Mouse (Mus musculus) forebrain, embryonic 10.5 days (tissue): ENCODE data around the gene Trp53. TPM values are rescaled to one million over a fixed set of nuclear protein-coding genes. Genes with fewer than 3 reads are reported as not detected.

Experiments
- DNase-seq: peaks from one replicate; pipeline ENCODE4 v3.0.0-alpha.2; 2017; ENCODE audit warnings: low spot score; ENCODE audit errors: extremely low spot score
- H3K27ac ChIP-seq: fragments of 300-500 bp; sonication (generic); 2 replicates; pipeline ENCODE4 v1.5.1; 2016; ENCODE audit warnings: mild to moderate bottlenecking
- H3K27me3 ChIP-seq: fragments of 300-500 bp; sonication (generic); 2 replicates; pipeline ENCODE4 v1.6.1; 2016; ENCODE audit warnings: mild to moderate bottlenecking; ENCODE audit not compliant: poor library complexity, severe bottlenecking
- H3K36me3 ChIP-seq: fragments of 300-500 bp; sonication (generic); replicated peaks from 2 replicates; pipeline ENCODE4 v1.6.1; 2016; ENCODE audit warnings: mild to moderate bottlenecking, moderate library complexity
- H3K4me1 ChIP-seq: fragments of 300-500 bp; sonication (generic); 2 replicates; pipeline ENCODE4 v1.6.1; 2016
- H3K4me3 ChIP-seq: fragments of 300-500 bp; sonication (generic); 2 replicates; pipeline ENCODE4 v1.5.1; 2016; ENCODE audit warnings: mild to moderate bottlenecking, moderate library complexity
- H3K9me3 ChIP-seq: fragments of 300-500 bp; sonication (generic); 2 replicates; pipeline ENCODE4 v1.6.1; 2016; ENCODE audit warnings: mild to moderate bottlenecking, moderate library complexity
- WGBS: fragments of 180-500 bp; shearing (Covaris S2); methylation state at CpG from one replicate; pipeline ENCODE4 v1.1.7; 2016; 5-methylcytosine and 5-hydroxymethylcytosine counted together
- polyA plus RNA-seq: library from polyadenylated mRNA; unstranded; fragments of >200 nt; fragmentation: Nextera tagmentation; extraction: Ambion mirVana; gene quantifications from 2 replicates; pipeline ENCODE4 v1.2.1, GENCODE M21; 2016

Trp53 gene
- polyA plus RNA-seq, 1 experiment from 2014 or later = 192 TPM

DNA sequence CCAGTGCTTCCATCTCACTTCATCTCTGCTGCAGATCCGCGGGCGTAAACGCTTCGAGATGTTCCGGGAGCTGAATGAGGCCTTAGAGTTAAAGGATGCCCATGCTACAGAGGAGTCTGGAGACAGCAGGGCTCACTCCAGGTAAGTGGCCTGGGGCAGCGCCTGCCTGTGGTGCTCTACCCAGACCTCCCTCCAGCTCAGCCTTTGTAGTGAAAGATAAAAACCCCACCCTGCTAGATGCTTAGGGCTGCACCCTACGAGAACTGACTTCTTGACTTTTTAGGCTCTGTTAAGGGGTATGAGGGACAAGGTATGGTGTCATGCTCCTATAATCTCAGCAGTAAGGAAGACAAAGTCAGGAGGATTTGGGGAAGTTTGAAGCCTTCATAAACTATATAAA, 10.5 kb downstream of the Trp53 start:
- H3K4me3 ChIP-seq = no peak overlapping the region
- H3K27ac ChIP-seq = no peak overlapping the region
- WGBS = 94% methylated on average over 8 of the region's 8 CpGs
- no peak for DNase-seq
- H3K4me1 ChIP-seq = peaks cover 4% of the 10 kb centered on the region; the same call in 1 of the 2 replicates
- no peaks in the 10 kb centered on the region for H3K9me3 ChIP-seq
- no peaks in the 10 kb centered on the region for H3K27me3 ChIP-seq
- peaks cover 92% of the 10 kb centered on the region for H3K36me3 ChIP-seq

DNA sequence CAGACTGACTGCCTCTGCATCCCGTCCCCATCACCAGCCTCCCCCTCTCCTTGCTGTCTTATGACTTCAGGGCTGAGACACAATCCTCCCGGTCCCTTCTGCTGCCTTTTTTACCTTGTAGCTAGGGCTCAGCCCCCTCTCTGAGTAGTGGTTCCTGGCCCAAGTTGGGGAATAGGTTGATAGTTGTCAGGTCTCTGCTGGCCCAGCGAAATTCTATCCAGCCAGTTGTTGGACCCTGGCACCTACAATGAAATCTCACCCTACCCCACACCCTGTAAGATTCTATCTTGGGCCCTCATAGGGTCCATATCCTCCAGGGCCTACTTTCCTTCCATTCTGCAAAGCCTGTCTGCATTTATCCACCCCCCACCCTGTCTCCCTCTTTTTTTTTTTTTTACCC, 11.3 kb downstream of the Trp53 start:
- Histone ChIP-seq H3K4me1 (peaks cover 4% of the 10 kb centered on the region; the same call in 1 of the 2 replicates), H3K4me3 (no peak overlapping the region), H3K27me3 (no peaks in the 10 kb centered on the region), H3K36me3 (peaks cover 89% of the 10 kb centered on the region), H3K9me3 (no peaks in the 10 kb centered on the region), H3K27ac (no peak overlapping the region)
- 87% methylated on average over 3 of the region's 3 CpGs for WGBS
- DNase-seq = no peak

DNA sequence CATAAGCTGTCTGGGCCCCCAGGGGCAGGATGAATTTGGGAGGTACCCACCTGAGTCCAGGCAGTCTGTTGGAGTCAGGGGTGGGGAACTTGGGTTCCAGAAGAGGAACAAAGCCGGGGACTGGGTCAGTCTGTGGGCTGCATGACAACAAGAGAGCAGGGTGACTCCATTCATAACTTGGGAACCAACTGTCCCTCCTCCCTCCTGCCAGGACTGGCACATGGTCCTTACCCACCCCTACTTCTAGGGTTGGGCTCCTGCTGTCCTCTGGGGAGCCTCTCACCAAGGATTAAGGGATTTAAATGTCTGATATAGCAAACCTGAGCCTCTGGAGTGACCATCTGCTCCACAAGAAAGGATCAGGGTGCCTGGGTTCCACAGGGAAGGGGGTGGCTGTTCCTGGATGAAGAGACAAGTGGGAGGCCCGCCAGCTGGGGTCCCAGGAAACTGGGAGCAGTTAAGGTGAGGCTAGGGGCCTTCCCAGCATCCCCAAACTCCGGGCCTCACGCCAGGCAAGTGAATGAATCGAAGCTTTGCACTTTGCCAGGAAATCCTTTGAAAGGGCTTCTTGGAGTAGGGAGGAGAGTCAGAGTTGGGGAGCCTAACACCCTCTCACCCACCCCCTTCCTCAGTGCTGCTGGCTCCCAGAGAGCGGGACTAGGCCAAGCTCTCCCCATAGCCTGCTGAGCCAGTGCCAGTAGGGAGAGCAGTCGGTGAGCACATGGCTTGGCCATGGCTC, 11.9 kb downstream of the Trp53 start:
- Histone ChIP-seq H3K9me3 (no peaks in the 10 kb centered on the region), H3K27ac (no peak overlapping the region), H3K4me3 (no peak overlapping the region), H3K4me1 (peaks cover 4% of the 10 kb centered on the region; the same call in 1 of the 2 replicates), H3K36me3 (peaks cover 83% of the 10 kb centered on the region), H3K27me3 (no peaks in the 10 kb centered on the region)
- no peak for DNase-seq
- 83% methylated on average over 7 of the region's 7 CpGs for WGBS

DNA sequence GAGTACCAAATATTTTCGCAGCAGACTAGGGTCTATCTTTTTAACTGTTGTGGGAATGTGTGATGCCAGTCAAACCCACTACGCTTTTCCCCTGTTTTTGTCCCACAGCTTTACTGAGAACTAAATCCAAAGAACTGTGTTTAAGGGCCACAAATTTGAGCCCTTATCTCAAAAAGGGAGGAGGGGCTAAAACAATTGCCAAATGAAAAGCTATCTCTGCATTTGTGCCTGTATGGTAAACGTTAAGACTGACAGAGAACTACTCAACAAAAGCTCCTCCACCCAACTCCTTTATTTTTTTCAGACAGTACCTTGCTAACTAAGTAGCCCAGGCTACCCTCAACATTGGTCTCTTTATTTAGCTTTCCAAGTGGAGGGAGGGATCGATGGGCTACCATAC, 12.6 kb downstream of the Trp53 start:
- Histone ChIP-seq H3K36me3 (peaks cover 76% of the 10 kb centered on the region), H3K4me1 (peaks cover 4% of the 10 kb centered on the region; the same call in 1 of the 2 replicates), H3K27me3 (no peaks in the 10 kb centered on the region), H3K4me3 (no peak overlapping the region), H3K9me3 (no peaks in the 10 kb centered on the region), H3K27ac (no peak overlapping the region)
- DNase-seq = no peak
- WGBS = 91% methylated on average over 4 of the region's 4 CpGs

DNA sequence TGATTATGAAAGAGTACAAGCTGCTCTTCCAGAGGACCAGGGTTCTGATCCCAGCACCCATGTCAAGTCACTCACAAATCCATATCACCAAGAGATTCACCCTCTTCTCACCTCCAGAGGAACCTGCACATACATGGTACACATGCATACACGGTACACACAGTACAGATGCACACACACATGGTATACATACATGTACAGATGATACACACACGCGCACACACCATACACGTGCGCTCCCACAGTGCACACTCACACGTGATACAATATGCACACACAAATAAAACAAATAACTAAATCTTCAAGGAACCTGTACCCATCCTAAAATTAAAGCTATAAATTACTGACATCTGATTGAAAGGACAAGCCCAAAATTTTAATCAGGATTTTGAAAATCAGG, 14.7 kb downstream of the Trp53 start:
- Histone ChIP-seq H3K36me3 (peaks cover 55% of the 10 kb centered on the region), H3K27me3 (no peaks in the 10 kb centered on the region), H3K27ac (no peak overlapping the region), H3K4me3 (no peak overlapping the region), H3K9me3 (no peaks in the 10 kb centered on the region), H3K4me1 (peaks cover 12% of the 10 kb centered on the region)
- DNase-seq = no peak
- 96% methylated on average over 6 of the region's 6 CpGs for WGBS

DNA sequence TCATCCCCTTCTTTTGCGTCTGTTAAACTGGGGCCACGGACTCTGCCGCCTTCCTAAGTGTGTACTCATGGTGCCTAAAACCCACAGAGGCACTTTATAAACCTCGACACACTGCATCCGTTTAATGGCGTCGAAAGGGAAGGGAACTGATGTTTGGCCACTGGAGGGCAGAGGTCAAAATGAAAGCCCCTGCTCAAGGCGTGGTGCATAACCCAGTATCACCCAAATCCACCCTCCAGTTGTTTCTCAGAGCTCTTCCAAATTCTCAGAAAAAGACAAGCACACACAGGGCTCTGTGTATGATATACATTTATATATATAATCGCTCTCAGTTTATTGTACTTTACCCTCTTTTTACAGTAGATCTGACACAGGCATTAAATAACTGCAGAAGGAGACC, 19.3 kb downstream of the Trp53 start:
- peak overlapping the region; percentile 72 for H3K27ac ChIP-seq
- no peaks in the 10 kb centered on the region for H3K9me3 ChIP-seq
- H3K4me3 ChIP-seq = peak overlapping the region; percentile 31
- DNase-seq = no peak
- WGBS = 10% methylated on average over 9 of the region's 9 CpGs
- peaks cover 26% of the 10 kb centered on the region for H3K27me3 ChIP-seq
- peaks cover 32% of the 10 kb centered on the region for H3K4me1 ChIP-seq
- H3K36me3 ChIP-seq = peaks cover 12% of the 10 kb centered on the region

DNA sequence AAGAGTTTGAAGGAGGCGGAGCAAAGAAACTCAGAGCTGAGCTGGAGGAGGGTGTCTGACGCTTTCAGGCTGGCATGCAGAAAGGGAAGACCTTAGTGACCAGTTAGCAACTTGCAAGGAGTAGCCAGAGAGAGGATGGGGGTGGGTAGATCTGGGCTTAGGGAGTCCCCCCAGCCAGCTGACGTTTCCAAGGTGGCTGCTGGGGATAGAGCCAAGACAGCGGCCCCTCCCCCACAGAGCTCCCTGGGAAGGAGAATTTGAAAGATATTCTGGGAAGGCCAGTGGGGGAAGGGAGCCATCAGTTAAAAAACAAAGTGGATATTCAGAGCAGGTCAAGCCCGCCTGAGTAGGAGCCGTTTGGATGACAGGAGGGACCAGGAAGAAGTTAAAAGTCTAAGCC, 19.9 kb downstream of the Trp53 start:
- peak; percentile 48 for DNase-seq
- Histone ChIP-seq H3K36me3 (peaks cover 7% of the 10 kb centered on the region; the same call in 1 of the 2 replicates), H3K27me3 (peaks cover 32% of the 10 kb centered on the region), H3K27ac (peak overlapping the region; percentile 72), H3K4me3 (peak overlapping the region; percentile 31; the same call in 1 of the 2 replicates), H3K9me3 (no peaks in the 10 kb centered on the region), H3K4me1 (peaks cover 38% of the 10 kb centered on the region)
- WGBS = 9% methylated on average over 6 of the region's 6 CpGs

DNA sequence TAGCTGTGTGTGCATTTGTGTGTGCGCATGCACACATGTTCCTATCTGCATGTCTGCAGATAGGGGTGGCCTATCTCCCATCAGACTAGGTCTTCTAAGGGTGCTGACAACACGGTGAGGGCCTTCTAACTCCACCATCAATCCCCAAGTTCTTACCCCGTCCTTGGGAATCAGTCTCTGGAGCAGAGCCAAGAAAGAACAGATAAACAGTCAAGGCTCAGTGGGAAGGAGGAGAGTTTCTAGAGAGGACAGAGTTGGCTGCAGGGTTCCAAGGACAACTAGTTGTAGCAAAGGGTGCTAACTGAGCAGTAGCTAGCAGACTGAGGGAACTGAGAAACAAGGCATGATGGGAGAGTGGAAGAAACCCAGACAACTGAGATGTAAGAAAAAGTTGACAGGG, 21.6 kb downstream of the Trp53 start:
- Histone ChIP-seq H3K36me3 (no peaks in the 10 kb centered on the region), H3K27ac (no peak overlapping the region), H3K27me3 (peaks cover 39% of the 10 kb centered on the region), H3K4me3 (no peak overlapping the region), H3K4me1 (peaks cover 52% of the 10 kb centered on the region), H3K9me3 (no peaks in the 10 kb centered on the region)
- no peak for DNase-seq
- WGBS = 91% methylated on average over 3 of the region's 3 CpGs

DNA sequence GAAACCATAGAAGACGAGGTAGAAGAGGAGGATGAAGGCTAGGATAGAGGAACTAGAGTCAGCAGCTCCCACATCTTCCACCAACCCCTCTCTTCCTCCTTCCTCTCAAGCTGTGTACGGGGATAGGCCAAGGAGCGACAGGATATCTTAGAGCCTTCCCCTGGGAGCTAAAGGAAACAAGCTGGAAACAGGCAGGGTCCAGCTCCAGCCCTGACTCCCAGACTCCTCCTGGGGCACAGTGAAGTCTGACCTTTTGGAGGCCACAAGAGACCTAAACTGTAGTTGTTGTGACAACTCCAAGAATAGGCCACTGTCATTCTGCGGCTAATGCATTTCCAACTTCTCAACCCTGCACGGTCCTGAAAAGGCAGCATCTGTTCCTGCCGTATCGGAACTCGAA, 23.4 kb downstream of the Trp53 start:
- Histone ChIP-seq H3K36me3 (no peaks in the 10 kb centered on the region), H3K4me1 (peaks cover 52% of the 10 kb centered on the region), H3K4me3 (0 out of 2 replicates have a peak overlapping the region, but pooled peaks have one; percentile 6), H3K9me3 (no peaks in the 10 kb centered on the region), H3K27me3 (peaks cover 44% of the 10 kb centered on the region), H3K27ac (no peak overlapping the region; the same call in 1 of the 2 replicates)
- DNase-seq = no peak
- WGBS = 83% methylated on average over 8 of the region's 8 CpGs

DNA sequence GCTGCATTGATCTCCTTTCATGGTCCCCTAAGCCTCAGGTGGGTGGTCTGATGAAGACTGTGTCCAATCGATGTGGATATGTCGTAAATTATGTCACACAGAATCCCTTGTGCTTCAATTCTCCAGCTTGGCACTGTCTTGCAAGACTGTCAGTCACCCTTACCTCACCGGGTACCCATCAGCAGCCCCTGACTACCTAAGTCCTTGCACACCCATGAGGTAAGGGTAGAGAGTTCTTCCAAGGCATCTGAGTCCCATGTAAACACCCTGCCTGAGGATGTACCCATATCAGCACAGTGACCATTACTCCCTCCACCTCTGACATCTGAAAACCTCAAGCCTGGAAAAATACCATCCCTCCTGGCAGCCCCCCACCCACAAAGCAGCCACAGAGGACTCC, 24.2 kb downstream of the Trp53 start:
- no peaks in the 10 kb centered on the region for H3K9me3 ChIP-seq
- no peaks in the 10 kb centered on the region for H3K36me3 ChIP-seq
- DNase-seq = no peak
- peaks cover 45% of the 10 kb centered on the region for H3K27me3 ChIP-seq
- peaks cover 49% of the 10 kb centered on the region for H3K4me1 ChIP-seq
- peak overlapping the region; percentile 84 for H3K27ac ChIP-seq
- WGBS = 59% methylated on average over 3 of the region's 3 CpGs
- H3K4me3 ChIP-seq = peak overlapping the region; percentile 64

DNA sequence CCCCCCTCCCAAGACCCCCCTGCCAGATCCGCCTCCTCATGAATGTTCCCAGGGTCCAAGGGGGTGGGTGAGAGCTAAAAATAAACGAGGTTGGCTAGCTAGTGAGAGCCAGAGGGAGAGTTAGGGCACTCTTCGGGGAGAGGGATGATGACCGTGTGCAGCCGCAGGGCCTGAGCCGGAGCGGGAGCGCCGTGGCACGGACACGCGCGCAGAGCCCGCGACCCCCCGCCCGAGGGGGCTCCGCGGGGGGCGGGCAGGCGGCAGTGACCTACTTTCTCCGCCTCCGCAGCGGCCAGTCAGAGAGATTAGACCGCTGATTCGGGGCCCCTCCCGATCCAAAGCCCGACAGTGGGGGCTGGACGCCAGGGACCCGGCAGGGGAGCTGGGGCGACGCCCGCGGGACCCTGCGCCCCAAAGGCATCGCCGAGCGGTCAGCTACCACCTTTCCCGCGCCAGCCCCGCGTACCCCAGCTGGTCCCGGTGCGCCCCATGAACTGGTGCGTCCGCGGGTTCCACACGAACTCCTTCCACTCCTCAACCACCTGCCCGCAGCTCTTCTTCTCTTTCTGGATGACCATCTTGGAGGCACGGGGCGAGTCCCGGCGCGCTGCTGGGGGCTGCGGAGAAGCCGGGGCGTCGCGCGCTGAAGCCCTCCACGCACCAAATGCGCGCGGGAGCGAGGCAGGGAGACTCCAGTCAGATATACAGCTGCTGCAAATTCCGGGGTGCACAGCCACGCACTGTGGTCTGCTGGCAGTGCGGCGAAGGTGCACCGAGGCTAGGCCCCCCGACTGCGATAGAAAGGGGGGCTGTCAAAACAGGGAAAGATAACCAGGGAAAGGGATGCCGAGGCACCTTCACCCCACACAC, 24.9 kb downstream of the Trp53 start:
- under 1% methylated on average over 73 of the region's 73 CpGs for WGBS
- no peak for DNase-seq

DNA sequence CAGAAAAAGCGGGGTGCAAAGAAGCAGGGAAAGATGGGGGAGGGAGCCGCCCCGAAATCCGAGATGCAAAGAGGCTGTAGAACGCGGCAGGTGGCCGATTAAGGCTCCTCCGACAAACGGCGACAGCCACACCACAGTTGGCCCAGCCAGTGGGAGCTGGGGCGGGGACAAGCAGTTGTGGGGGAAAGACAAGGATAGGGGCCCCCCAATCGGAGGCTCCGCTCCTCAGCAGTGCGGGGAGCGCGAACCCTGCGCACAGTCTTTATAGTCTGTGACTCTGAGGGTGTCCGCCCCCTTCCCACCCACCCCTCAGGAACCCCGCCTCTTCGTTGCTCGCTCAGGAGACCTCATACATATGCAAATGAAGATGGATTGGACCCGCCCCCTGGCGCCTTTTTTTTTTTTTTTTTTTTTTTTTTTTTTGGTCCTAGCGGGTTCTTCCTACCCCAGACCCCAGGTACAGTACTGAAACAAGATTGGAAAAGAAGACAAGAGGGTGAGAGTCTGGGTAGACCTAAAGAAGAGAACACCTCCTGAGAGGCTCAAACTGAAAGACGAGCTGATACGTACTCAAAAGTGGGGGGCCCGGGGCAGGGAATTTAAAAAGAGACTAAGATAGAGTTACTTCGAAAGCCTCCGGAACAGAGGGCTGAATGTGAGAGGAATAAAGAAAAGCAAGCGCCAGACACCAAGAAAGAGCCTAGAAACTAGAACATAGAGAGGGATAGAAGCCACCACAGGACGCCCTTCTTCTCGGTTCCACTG, 25.7 kb downstream of the Trp53 start, which contains the start of gene Atp1b2:
Atp1b2 (minus strand) TSS at position 217 of the 765 bp plus-strand sequence.
- 4% methylated on average over 32 of the region's 32 CpGs for WGBS
- Histone ChIP-seq H3K4me3 (peak within 1 kb of the TSS; percentile 64), H3K36me3 (no peaks in the 10 kb centered on the region), H3K27me3 (peaks cover 45% of the 10 kb centered on the region), H3K4me1 (peaks cover 33% of the 10 kb centered on the region), H3K27ac (peak within 1 kb of the TSS; percentile 84), H3K9me3 (no peaks in the 10 kb centered on the region)
- peak; percentile 77 for DNase-seq

More for the DNA sequence above, 24.9 kb downstream of the Trp53 start:
- peak overlapping the region; percentile 84 for H3K27ac ChIP-seq
- peaks cover 45% of the 10 kb centered on the region for H3K27me3 ChIP-seq
- peak overlapping the region; percentile 64 for H3K4me3 ChIP-seq
- peaks cover 42% of the 10 kb centered on the region for H3K4me1 ChIP-seq
- no peaks in the 10 kb centered on the region for H3K9me3 ChIP-seq
- no peaks in the 10 kb centered on the region for H3K36me3 ChIP-seq
